Mouse (Mus musculus) B cell, adult 2 months (primary cell): Measurements from ENCODE around the gene Tac2.

Experiments used
- DNase-seq, 2 experiments: peaks; one replicate each; pipeline ENCODE4 v3.0.0; 2022

Gene Tac2

GRCm38 (mm10) chr10:127728437-127728836 lies 4.2 kb downstream of the Tac2 start:
- no peak for DNase-seq

GRCm38 (mm10) chr10:127730285-127730932 lies 6.1 kb downstream of the Tac2 start:
- no peak for DNase-seq

- DNase-seq: no peak
Observed at GRCm38 (mm10) chr10:127730933-127731310, 6.6 kb downstream of the Tac2 start.

- DNase-seq: no peak
Observed at GRCm38 (mm10) chr10:127731397-127731796, 7.1 kb downstream of the Tac2 start.

- DNase-seq: no peak
Observed at GRCm38 (mm10) chr10:127734434-127734833, 10.2 kb downstream of the Tac2 start.

GRCm38 (mm10) chr10:127736266-127736665 lies 12.0 kb downstream of the Tac2 start:
- peak; percentile 38 to 55 for DNase-seq

- peak; percentile 51 to 58 for DNase-seq
Observed at GRCm38 (mm10) chr10:127736916-127737315, 12.6 kb downstream of the Tac2 start.

GRCm38 (mm10) chr10:127737552-127737951 lies 13.3 kb downstream of the Tac2 start:
- no peak for DNase-seq

- peak; percentile 71 to 72 for DNase-seq
Observed at GRCm38 (mm10) chr10:127738151-127738882, 14.0 kb downstream of the Tac2 start.

GRCm38 (mm10) chr10:127739083-127739660 lies 14.9 kb downstream of the Tac2 start, which contains the start of gene Zbtb39:
TSS of gene Zbtb39 (plus strand) at chr10:127739538.
- peak; percentile 89 to 92 for DNase-seq

GRCm38 (mm10) chr10:127739661-127740161 lies 15.4 kb downstream of the Tac2 start:
- peak in 1 of 2 experiments; percentile 36 for DNase-seq

GRCm38 (mm10) chr10:127744661-127745060 lies 20.4 kb downstream of the Tac2 start:
- peak; percentile 78 for DNase-seq

- no peak for DNase-seq
Observed at GRCm38 (mm10) chr10:127745886-127746285, 21.6 kb downstream of the Tac2 start.

- DNase-seq: no peak
Observed at GRCm38 (mm10) chr10:127747254-127747653, 23.0 kb downstream of the Tac2 start.

- DNase-seq: no peak
Observed at GRCm38 (mm10) chr10:127748847-127749612, 24.8 kb downstream of the Tac2 start.

GRCm38 (mm10) chr10:127750136-127750777 lies 26.0 kb downstream of the Tac2 start:
- DNase-seq: no peak

GRCm38 (mm10) chr10:127751548-127751947 lies 27.3 kb downstream of the Tac2 start, which contains the start of gene Gpr182:
TSS of gene Gpr182 (minus strand) at chr10:127751732.
- no peak for DNase-seq

GRCm38 (mm10) chr10:127754566-127755166 lies 30.4 kb downstream of the Tac2 start:
- no peak for DNase-seq

- no peak for DNase-seq
Observed at GRCm38 (mm10) chr10:127755246-127755645, 31.0 kb downstream of the Tac2 start.

GRCm38 (mm10) chr10:127755770-127756468 lies 31.6 kb downstream of the Tac2 start:
- DNase-seq: no peak
